Mouse (Mus musculus) kidney, postnatal 10 days (tissue): Measurements from ENCODE around the gene Cd300ld2.
"Not testable (repeated sequence)": the region's sequence is repeated elsewhere in the genome, so short reads cannot be mapped to it uniquely, and the experiment has no call there.

ENCODE experiments used
- DNase-seq: peaks from one replicate; pipeline ENCODE4 v3.0.0; 2021; ENCODE audit warnings: mixed read lengths

Gene Cd300ld2

GRCm38 (mm10) chr11:115016093-115016492 lies at the start of gene Cd300ld2:
TSS of gene Cd300ld2 (minus strand) at chr11:115016193.
- DNase-seq = not testable (repeated sequence)

DNA sequence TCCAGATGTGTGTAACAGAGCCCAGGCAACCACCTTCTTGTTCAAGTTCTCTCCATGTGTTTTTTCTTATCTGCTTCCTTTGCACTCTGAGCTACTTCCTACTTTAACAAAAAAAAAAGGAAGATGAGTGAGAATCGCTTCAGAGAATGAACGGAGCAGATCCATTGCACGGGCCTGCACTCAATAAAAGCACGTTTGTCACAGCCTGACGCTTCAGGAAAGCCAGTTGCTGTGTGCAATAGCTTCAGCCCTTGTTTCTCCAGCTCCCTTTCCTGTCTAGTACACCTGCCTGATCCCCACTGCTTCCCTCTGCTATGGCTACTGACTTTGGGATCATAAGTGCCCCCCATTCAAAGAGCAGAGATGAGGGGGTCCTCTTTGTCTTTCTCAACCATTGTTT lies 46.1 kb upstream of the Cd300ld2 start, which contains the start of gene Cd300e:
Gene Cd300e, minus strand, starts transcription at position 101 of the 400 bp plus-strand sequence.
- no peak for DNase-seq

DNA sequence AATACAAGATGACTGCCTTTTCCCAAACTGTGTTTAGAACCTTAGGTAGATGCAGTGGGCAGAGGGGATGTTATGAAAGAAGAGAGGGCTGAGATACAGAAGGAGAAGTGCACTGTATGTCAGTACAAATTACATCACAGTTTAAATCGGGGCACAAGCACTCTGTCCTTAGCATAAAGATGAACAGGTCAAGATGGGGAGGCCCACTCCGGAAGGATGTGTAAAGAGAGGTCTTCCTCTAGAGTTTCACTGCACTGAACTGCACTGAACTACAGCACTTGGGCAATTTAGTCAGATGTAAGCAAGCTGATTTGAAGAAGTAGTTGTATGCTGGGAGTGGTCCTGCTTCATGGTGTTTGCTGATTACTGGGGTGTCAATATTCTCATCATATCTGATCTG lies 43.8 kb upstream of the Cd300ld2 start:
- no peak for DNase-seq

DNA sequence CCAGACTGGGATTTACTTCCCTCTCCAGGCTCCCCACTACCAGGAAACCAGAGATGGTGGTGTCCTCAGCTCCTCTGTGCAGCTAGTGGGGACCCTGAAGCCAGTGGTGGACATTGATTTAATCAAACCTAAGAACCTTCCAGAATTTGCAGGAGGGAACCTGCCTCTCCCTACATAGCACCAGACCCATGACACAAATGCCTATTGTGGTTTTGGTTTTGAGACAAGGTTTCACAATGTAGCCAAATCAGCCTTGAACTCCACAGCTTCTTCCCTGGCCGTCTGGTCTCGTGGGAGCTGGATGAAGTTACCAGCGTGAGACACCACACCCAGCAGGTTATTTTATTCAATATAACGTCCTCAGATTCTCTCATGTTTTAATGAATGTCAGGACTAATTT lies 42.7 kb upstream of the Cd300ld2 start:
- DNase-seq = no peak

DNA sequence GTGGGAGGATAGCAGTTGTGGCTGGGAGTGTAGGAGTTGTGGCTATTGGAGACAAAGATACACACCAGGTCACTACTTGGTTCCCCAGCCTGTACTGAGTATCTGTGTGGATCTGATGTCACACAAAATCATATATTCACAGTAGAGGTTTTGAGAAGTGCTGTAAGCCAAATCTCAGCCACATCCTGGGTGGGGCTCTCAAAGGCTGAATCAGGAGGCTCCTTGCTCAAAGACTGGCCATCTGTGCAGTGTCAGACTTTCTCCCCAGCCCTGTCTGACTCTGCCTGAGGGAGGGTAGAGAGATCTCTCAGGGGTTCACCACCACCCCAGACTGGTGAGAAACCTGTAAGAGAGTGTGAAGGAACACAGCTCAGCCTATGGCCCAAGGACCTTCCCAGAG lies 38.5 kb upstream of the Cd300ld2 start:
- DNase-seq = no peak

DNA sequence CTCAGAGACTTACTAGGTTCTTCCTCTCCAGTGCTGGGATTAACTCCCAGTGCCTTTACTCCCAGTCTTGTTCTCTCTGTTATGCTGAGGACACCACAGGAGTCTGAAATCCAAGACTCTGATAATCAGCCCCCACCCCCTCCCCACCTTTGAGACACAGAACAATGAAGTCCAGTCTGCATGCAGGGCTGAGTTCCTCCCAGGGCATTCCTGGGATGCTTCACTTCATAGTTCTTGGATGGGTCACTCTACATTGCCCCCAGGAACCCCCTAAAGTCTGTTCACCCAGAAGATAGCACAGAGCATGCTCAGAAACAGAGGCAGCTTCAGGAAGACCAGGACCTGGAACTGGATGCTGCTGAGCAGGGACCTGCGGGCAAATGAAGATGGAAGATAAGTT lies 37.0 kb upstream of the Cd300ld2 start:
- no peak for DNase-seq

DNA sequence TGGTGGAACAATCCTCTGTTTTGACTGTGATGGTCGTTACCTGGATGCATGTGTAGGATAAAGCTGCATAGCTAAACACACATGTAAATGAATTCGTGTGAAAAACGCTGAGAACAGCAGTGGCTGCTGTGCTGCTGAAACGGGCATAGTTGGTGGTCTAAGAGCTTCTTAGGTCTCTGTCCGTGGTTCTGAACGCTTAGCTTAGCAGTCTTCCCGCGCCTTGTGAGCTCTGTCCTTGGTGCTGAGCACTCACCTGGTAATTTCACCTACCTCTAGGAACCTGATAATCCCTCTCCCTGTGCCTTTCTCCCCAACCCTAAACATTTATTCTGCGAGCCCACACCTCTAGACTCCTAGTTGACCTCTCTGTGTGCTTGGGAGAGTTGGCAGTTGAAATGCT lies 36.2 kb upstream of the Cd300ld2 start:
- DNase-seq = peak; percentile 80

DNA sequence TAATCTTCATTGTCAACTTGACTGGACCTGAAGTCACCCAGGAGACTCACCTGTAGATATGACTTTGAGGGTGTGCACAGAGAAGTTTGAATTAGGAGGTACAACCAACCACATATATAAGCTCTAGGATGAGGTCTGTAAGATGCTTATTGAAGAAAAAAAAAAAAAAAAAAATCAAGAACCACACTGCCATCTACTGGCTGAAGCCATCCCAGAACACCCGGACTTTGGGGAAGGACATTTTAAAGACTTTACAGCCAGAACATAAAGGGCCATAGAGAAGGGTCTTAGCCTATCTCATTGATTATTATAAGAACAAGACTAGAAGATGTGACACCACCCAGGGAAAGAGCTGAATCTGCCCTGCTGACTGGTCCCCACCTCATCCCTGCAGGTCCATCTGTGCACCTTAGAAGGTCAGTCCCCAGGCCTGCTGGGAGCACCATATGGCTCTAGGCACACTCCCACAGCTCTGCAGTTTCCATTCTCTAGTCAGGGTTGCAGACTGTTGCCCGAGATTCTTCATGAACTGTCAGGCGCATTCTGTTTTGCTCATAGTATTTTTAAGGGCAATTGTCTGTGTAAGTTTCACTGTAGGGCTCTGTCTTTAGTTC lies 33.4 kb upstream of the Cd300ld2 start:
- no peak for DNase-seq

- no peak for DNase-seq
Measured at GRCm38 (mm10) chr11:115048259-115048658, 32.3 kb upstream of the Cd300ld2 start, which contains the start of gene Cd300ld3. TSS of gene Cd300ld3 (minus strand) at chr11:115048409.

- DNase-seq = not testable (repeated sequence)
Measured at GRCm38 (mm10) chr11:115037669-115038068, 21.7 kb upstream of the Cd300ld2 start, which contains the start of gene Cd300ld5. TSS of gene Cd300ld5 (minus strand) at chr11:115037769.

- DNase-seq = not testable (repeated sequence)
Measured at GRCm38 (mm10) chr11:115026912-115027311, 10.9 kb upstream of the Cd300ld2 start, which contains the start of gene Cd300ld4. TSS of gene Cd300ld4 (minus strand) at chr11:115027012.

DNA sequence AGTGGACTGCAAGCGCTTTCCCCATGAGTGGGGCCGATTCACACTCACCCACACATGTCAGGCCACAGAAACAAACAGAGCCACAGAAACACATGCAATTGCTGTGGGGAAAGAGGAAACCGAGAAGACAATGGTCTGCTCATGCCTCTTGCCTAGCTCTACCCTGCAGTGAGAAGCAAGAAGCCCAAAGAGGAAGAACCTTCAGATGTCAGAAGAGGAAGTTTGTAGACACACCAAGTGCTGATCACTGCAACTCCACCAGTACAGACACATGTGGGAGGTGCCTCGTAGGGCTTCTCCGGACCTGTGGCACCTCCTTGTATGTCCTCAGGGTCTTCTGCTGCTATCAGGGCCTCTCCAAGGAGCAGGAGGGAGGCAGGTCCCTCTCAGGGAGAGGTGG lies 11.9 kb downstream of the Cd300ld2 start:
- no peak for DNase-seq

DNA sequence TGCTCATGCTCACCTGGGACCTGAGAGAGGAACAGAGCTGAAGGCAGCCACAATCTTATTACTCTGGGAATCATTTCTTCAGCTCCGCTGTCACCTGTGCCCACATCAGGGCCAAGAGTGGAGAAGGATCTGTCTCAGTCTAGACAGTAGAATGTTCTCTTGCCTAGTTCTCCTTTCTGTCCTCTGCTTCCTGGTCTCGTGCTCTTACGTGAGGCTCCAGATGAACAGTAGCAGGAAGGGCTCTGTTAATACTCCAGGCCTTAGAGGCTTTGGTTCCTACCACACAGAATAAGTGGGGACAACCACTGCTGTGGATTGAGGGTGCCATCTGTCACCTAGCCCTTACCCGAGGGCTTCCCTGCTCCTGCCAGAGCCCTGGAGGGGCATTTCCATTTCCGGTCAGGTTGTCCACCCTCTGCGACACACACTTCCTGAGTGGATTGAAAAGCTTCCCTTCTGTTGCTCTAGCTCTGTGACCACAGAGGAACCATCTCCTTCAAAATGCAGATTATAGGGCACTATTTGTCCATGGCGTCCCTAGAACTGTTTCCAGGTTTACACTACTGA lies 14.4 kb downstream of the Cd300ld2 start, which contains the start of gene Cd300c2:
Gene Cd300c2, minus strand, starts transcription at position 407 of the 567 bp plus-strand sequence.
- DNase-seq = no peak

DNA sequence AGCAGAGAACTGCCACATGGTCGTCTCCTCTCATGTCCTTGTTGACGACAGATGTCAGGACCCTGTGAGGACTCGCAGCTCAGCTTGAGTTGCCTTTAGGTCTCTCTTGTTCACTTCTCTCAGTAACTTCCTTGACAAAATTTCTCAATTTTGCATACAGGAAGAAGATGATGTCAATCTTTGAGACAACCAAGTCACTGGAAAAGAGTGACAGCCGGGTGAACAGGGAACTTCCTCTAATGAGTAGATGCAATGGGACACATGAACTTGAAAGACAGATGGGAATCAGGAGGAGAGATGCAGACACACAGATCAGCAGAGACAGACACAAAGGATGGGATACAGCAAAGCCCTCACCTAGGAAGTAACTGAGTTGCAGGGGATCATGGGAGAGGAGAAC lies 26.2 kb downstream of the Cd300ld2 start, which contains the start of gene Cd300ld:
Gene Cd300ld, minus strand, starts transcription at position 130 of the 400 bp plus-strand sequence.
- DNase-seq = no peak

- no peak for DNase-seq
Measured at GRCm38 (mm10) chr11:114981866-114982265, 34.1 kb downstream of the Cd300ld2 start.

DNA sequence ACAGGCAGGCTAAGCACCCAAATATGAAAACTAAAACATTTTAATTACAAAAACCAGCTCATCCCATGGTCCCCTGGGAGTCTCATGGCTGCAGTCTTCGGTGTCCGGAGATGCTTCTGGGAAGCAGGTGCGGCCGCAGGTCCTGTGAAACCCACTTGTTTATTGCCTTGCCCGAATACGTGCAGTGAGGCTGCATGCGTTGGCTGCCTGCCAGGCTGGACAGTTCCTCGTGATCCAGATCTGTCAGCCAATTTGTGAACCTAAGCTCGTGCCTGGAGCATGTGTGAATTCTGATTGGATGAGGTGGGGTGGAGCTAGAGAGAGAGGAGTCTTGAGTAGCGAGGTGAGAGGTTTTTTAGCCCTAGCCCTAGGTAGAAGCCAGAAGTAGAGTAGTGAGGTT lies 43.3 kb downstream of the Cd300ld2 start:
- DNase-seq = no peak

- no peak for DNase-seq
Measured at GRCm38 (mm10) chr11:114968752-114969207, 47.2 kb downstream of the Cd300ld2 start, which contains the start of gene Cd300c. TSS of gene Cd300c (minus strand) at chr11:114969157.

DNA sequence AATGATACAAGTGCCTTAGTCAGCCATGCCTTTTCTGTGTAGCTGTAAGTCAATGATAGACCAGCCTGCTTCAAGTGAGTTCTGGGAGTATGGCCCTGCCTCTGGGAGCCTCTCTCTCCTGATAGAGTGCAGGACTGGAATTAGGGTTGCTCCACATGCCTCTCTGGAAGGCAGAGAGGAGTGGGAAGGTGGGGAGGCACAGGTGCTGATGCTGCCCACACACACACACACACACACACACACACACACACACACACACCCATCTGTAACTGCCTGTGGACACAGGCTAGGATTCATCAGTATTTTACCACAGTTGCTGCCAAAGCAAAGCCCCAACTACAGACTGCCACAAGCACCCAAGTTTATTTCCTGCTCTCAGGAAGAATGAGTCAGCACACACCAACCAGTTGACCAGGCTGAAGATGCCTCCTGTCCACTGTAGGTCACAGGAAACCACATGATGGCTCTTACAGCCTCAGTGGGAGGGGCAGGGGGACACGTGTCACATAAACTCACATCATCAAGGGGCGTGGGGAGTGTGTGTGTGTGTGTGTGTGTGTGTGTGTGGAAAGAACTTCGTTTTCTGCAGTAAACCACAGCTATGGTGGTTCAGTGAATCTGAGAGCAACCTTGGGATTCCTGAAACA lies 50.7 kb downstream of the Cd300ld2 start:
- no peak for DNase-seq

DNA sequence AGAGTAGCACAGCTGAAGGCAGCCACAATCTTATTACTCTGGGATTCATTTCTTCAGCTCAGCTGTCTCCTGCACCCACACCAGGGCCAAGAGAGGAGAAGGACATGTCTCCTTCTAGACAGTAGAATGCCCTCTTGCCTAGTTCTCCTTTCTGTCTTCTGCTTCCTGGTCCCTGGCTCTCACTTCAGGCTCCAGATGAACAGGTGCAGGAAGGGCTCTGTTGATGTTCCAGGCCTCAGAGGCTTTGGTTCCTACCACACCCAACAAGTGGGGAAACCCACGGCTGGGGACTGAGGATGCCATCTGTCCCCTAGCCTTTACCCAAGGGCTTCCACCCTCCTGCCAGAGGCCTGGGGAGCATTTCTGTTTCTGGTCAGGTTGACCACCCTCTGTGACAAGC lies 55.6 kb downstream of the Cd300ld2 start:
- DNase-seq = no peak
